Mouse (Mus musculus) embryonic facial prominence, embryonic 12.5 days (tissue): Measurements from ENCODE around the gene Qrich2. TPM values are rescaled to one million over a fixed set of nuclear protein-coding genes. Genes with fewer than 3 reads are reported as not detected.
A peak's percentile ranks its signal among the peaks of the same experiment; 100 is the strongest.

Experiments used
- ATAC-seq: fragments of 200-750 bp; cut with Nextera tagmentation; 2 replicates; pipeline ENCODE4 v1.8.0; 2017; ENCODE audit not compliant: insufficient number of reproducible peaks, insufficient read depth, low FRiP score, low TSS enrichment
- H3K27ac ChIP-seq: fragments of 300-500 bp; sonication (generic); 2 replicates; pipeline ENCODE4 v1.5.1; 2016; ENCODE audit warnings: mild to moderate bottlenecking
- H3K27me3 ChIP-seq: fragments of 300-500 bp; sonication (generic); 2 replicates; pipeline ENCODE4 v1.6.1; 2016; ENCODE audit warnings: mild to moderate bottlenecking, moderate library complexity
- H3K36me3 ChIP-seq: fragments of 300-500 bp; sonication (generic); 2 replicates; pipeline ENCODE4 v1.6.1; 2016; ENCODE audit warnings: mild to moderate bottlenecking
- H3K4me1 ChIP-seq: fragments of 300-500 bp; sonication (generic); 2 replicates; pipeline ENCODE4 v1.6.1; 2016
- H3K4me2 ChIP-seq: fragments of 300-500 bp; sonication (generic); replicated peaks from 2 replicates; pipeline ENCODE4 v1.6.1; 2016; ENCODE audit warnings: mild to moderate bottlenecking, moderate library complexity
- H3K4me3 ChIP-seq: fragments of 300-500 bp; sonication (generic); 2 replicates; pipeline ENCODE4 v1.5.1; 2016; ENCODE audit warnings: mild to moderate bottlenecking
- H3K9ac ChIP-seq: fragments of 300-500 bp; sonication (generic); 2 replicates; pipeline ENCODE4 v1.6.1; 2016; ENCODE audit warnings: mild to moderate bottlenecking, moderate library complexity
- H3K9me3 ChIP-seq: fragments of 300-500 bp; sonication (generic); 2 replicates; pipeline ENCODE4 v1.6.1; 2016; ENCODE audit warnings: mild to moderate bottlenecking, moderate library complexity
- WGBS: fragments of 180-500 bp; shearing (Covaris S2); methylation state at CpG from one replicate; pipeline ENCODE4 v1.1.7; 2016; 5-methylcytosine and 5-hydroxymethylcytosine counted together
- polyA plus RNA-seq: library from polyadenylated mRNA; unstranded; fragments of >200 nt; fragmentation: Nextera tagmentation; extraction: Ambion mirVana; gene quantifications from 2 replicates; pipeline ENCODE4 v1.2.1, GENCODE M21; 2016

Qrich2 gene
- 0.14 and 0.39 TPM in 2 replicates for polyA plus RNA-seq

GRCm38 (mm10) chr11:116466141-116466540, at the start of gene Qrich2:
Gene Qrich2 (minus strand): TSS chr11:116466241.
- peaks cover 20% of the 10 kb centered on the region for H3K36me3 ChIP-seq
- H3K9ac ChIP-seq, result no peak within 1 kb of the TSS
- no peak within 1 kb of the TSS for H3K4me3 ChIP-seq
- H3K4me2 ChIP-seq, result no peak within 1 kb of the TSS
- no peaks in the 10 kb centered on the region for H3K9me3 ChIP-seq
- 64% methylated on average over 20 of the region's 20 CpGs for WGBS
- H3K27me3 ChIP-seq, result no peaks in the 10 kb centered on the region; the same call in 1 of the 2 replicates
- H3K4me1 ChIP-seq, result no peaks in the 10 kb centered on the region
- ATAC-seq, result no peak
- no peak within 1 kb of the TSS for H3K27ac ChIP-seq

GRCm38 (mm10) chr11:116515330-116516020, 49.4 kb upstream of the Qrich2 start:
- WGBS, result 10% methylated on average over 24 of the region's 24 CpGs
- Histone ChIP-seq H3K4me3 (0 out of 2 replicates have a peak overlapping the region, but pooled peaks have one; percentile 9), H3K4me1 (peaks cover 14% of the 10 kb centered on the region; the same call in 1 of the 2 replicates), H3K9ac (peak overlapping the region; percentile 30; the same call in 1 of the 2 replicates), H3K36me3 (no peaks in the 10 kb centered on the region), H3K9me3 (no peaks in the 10 kb centered on the region), H3K4me2 (peak overlapping the region; percentile 10), H3K27me3 (peaks cover 8% of the 10 kb centered on the region; the same call in 1 of the 2 replicates), H3K27ac (no peak overlapping the region)
- ATAC-seq, result no peak

GRCm38 (mm10) chr11:116513531-116514038, 47.5 kb upstream of the Qrich2 start:
- no peak overlapping the region for H3K27ac ChIP-seq
- no peaks in the 10 kb centered on the region for H3K36me3 ChIP-seq
- H3K4me2 ChIP-seq, result no peak overlapping the region
- 74% methylated on average over 4 of the region's 4 CpGs for WGBS
- H3K4me3 ChIP-seq, result no peak overlapping the region
- H3K9me3 ChIP-seq, result no peaks in the 10 kb centered on the region
- no peak for ATAC-seq
- no peak overlapping the region for H3K9ac ChIP-seq
- H3K27me3 ChIP-seq, result peaks cover 8% of the 10 kb centered on the region; the same call in 1 of the 2 replicates
- H3K4me1 ChIP-seq, result peaks cover 14% of the 10 kb centered on the region; the same call in 1 of the 2 replicates

- no peaks in the 10 kb centered on the region for H3K9me3 ChIP-seq
- no peak overlapping the region for H3K4me3 ChIP-seq
- no peak overlapping the region for H3K27ac ChIP-seq
- 80% methylated on average over 6 of the region's 6 CpGs for WGBS
- peaks cover 8% of the 10 kb centered on the region; the same call in 1 of the 2 replicates for H3K27me3 ChIP-seq
- no peak overlapping the region for H3K4me2 ChIP-seq
- ATAC-seq, result no peak
- H3K36me3 ChIP-seq, result no peaks in the 10 kb centered on the region
- peaks cover 10% of the 10 kb centered on the region; the same call in 1 of the 2 replicates for H3K4me1 ChIP-seq
- H3K9ac ChIP-seq, result no peak overlapping the region
These were observed 46.9 kb upstream of the Qrich2 start for GRCm38 (mm10) chr11:116512987-116513386.

- no peak overlapping the region for H3K4me3 ChIP-seq
- H3K27ac ChIP-seq, result no peak overlapping the region
- H3K36me3 ChIP-seq, result no peaks in the 10 kb centered on the region
- 95% methylated on average over 7 of the region's 7 CpGs for WGBS
- no peak overlapping the region for H3K4me2 ChIP-seq
- H3K9me3 ChIP-seq, result no peaks in the 10 kb centered on the region
- ATAC-seq, result no peak
- H3K9ac ChIP-seq, result no peak overlapping the region
- H3K4me1 ChIP-seq, result peaks cover 10% of the 10 kb centered on the region; the same call in 1 of the 2 replicates
- H3K27me3 ChIP-seq, result peaks cover 8% of the 10 kb centered on the region; the same call in 1 of the 2 replicates
These were observed 46.1 kb upstream of the Qrich2 start for GRCm38 (mm10) chr11:116512154-116512553.

- H3K4me2 ChIP-seq, result no peak overlapping the region
- no peak for ATAC-seq
- H3K27me3 ChIP-seq, result peaks cover 8% of the 10 kb centered on the region; the same call in 1 of the 2 replicates
- no peaks in the 10 kb centered on the region for H3K36me3 ChIP-seq
- H3K4me3 ChIP-seq, result no peak overlapping the region
- no peak overlapping the region for H3K9ac ChIP-seq
- H3K4me1 ChIP-seq, result peaks cover 10% of the 10 kb centered on the region; the same call in 1 of the 2 replicates
- no peak overlapping the region for H3K27ac ChIP-seq
- H3K9me3 ChIP-seq, result no peaks in the 10 kb centered on the region
- WGBS, result 68% methylated on average over 7 of the region's 7 CpGs
These were observed 45.3 kb upstream of the Qrich2 start for GRCm38 (mm10) chr11:116511301-116511868.

GRCm38 (mm10) chr11:116508689-116509088, 42.6 kb upstream of the Qrich2 start:
- H3K36me3 ChIP-seq, result no peaks in the 10 kb centered on the region
- no peaks in the 10 kb centered on the region for H3K27me3 ChIP-seq
- no peak overlapping the region for H3K4me3 ChIP-seq
- H3K9me3 ChIP-seq, result no peaks in the 10 kb centered on the region
- H3K4me2 ChIP-seq, result no peak overlapping the region
- ATAC-seq, result no peak
- no peak overlapping the region for H3K9ac ChIP-seq
- H3K27ac ChIP-seq, result peak overlapping the region; percentile 17; the same call in 1 of the 2 replicates
- 21% methylated on average over 2 of the region's 2 CpGs for WGBS
- H3K4me1 ChIP-seq, result no peaks in the 10 kb centered on the region

GRCm38 (mm10) chr11:116506151-116506875, 40.3 kb upstream of the Qrich2 start:
- ATAC-seq, result no peak
- no peaks in the 10 kb centered on the region for H3K36me3 ChIP-seq
- H3K4me3 ChIP-seq, result no peak overlapping the region
- H3K4me2 ChIP-seq, result no peak overlapping the region
- no peak overlapping the region for H3K9ac ChIP-seq
- H3K9me3 ChIP-seq, result no peaks in the 10 kb centered on the region
- H3K27ac ChIP-seq, result no peak overlapping the region
- H3K27me3 ChIP-seq, result no peaks in the 10 kb centered on the region
- WGBS, result 84% methylated on average over 17 of the region's 17 CpGs
- H3K4me1 ChIP-seq, result no peaks in the 10 kb centered on the region

GRCm38 (mm10) chr11:116505573-116505972, 39.5 kb upstream of the Qrich2 start:
- Histone ChIP-seq H3K4me2 (no peak overlapping the region), H3K36me3 (no peaks in the 10 kb centered on the region), H3K4me1 (no peaks in the 10 kb centered on the region), H3K9ac (no peak overlapping the region), H3K27me3 (no peaks in the 10 kb centered on the region), H3K9me3 (no peaks in the 10 kb centered on the region), H3K4me3 (no peak overlapping the region), H3K27ac (no peak overlapping the region)
- ATAC-seq, result no peak
- WGBS, result 77% methylated on average over 5 of the region's 5 CpGs

- H3K9me3 ChIP-seq, result no peaks in the 10 kb centered on the region
- H3K4me2 ChIP-seq, result no peak overlapping the region
- no peak overlapping the region for H3K9ac ChIP-seq
- no peaks in the 10 kb centered on the region for H3K27me3 ChIP-seq
- H3K4me1 ChIP-seq, result no peaks in the 10 kb centered on the region
- WGBS, result 93% methylated on average over 17 of the region's 17 CpGs
- ATAC-seq, result no peak
- no peak overlapping the region for H3K4me3 ChIP-seq
- H3K36me3 ChIP-seq, result no peaks in the 10 kb centered on the region
- no peak overlapping the region for H3K27ac ChIP-seq
These were observed 38.5 kb upstream of the Qrich2 start for GRCm38 (mm10) chr11:116504516-116504915.

- Histone ChIP-seq H3K27ac (no peak overlapping the region), H3K27me3 (no peaks in the 10 kb centered on the region), H3K9me3 (no peaks in the 10 kb centered on the region), H3K9ac (no peak overlapping the region), H3K4me2 (no peak overlapping the region), H3K4me3 (no peak overlapping the region), H3K4me1 (no peaks in the 10 kb centered on the region), H3K36me3 (no peaks in the 10 kb centered on the region)
- ATAC-seq, result no peak
- 27% methylated on average over 7 of the region's 7 CpGs for WGBS
These were observed 35.1 kb upstream of the Qrich2 start for GRCm38 (mm10) chr11:116501005-116501746.
